In genomic region chr8:94771941-94772670, GRCm38 (mm10) we compare ENCODE assay signal across 8 mouse cellular contexts. TPM values are rescaled to one million over a fixed set of nuclear protein-coding genes. Genes with fewer than 3 reads are reported as not detected.
A peak's percentile ranks its signal among the peaks of the same experiment; 100 is the strongest.
DNase-seq lines count a peak whose midpoint lies in the region; ATAC-seq lines count a peak whose summit lies in the region.

Gene Cx3cl1, plus strand, starts transcription at chr8:94772009.

- H3K9ac ChIP-seq in hindbrain, embryonic 16.5 days (ENCODE audit: low read depth, low read length), result peak within 1 kb of the TSS; percentile 78

- peak within 1 kb of the TSS; percentile 68 for H3K27ac ChIP-seq in hindbrain, embryonic 16.5 days (ENCODE audit: low read depth, low read length)

- peak; percentile 87 for ATAC-seq in hindbrain, embryonic 16.5 days

- peak within 1 kb of the TSS; percentile 71 for H3K4me2 ChIP-seq in hindbrain, embryonic 16.5 days (ENCODE audit: low read length)

- WGBS in hindbrain, embryonic 16.5 days, result 1% methylated on average over 37 of the region's 38 CpGs

- H3K36me3 ChIP-seq in hindbrain, embryonic 16.5 days (ENCODE audit: control insufficient read depth, insufficient read depth, low read length), result no peaks in the 10 kb centered on the region

- H3K4me3 ChIP-seq in hindbrain, embryonic 16.5 days (ENCODE audit: low read length), result peak within 1 kb of the TSS; percentile 52

- H3K27me3 ChIP-seq in hindbrain, embryonic 16.5 days (replicated peaks; ENCODE audit: control insufficient read depth, insufficient read depth, low read length), result no peaks in the 10 kb centered on the region

- no peaks in the 10 kb centered on the region for H3K9me3 ChIP-seq in hindbrain, embryonic 16.5 days (ENCODE audit: control insufficient read depth, low read length)

- peaks cover 27% of the 10 kb centered on the region for H3K4me1 ChIP-seq in hindbrain, embryonic 16.5 days (ENCODE audit: control insufficient read depth, insufficient read depth, low read depth, low read length)

- peak; percentile 87 to 91 for DNase-seq in adrenal gland, adult 18-20 months (ENCODE audit: low spot score in 2 of 2)
- DNase-seq in embryo, embryonic 10 days (ENCODE audit: low spot score), result peak; percentile 85
- DNase-seq in gastrocnemius, postnatal 10 days, result peak; percentile 52
- DNase-seq in left cerebral cortex, adult 18-20 months (ENCODE audit: low spot score in 2 of 2), result peak; percentile 90 to 94
- DNase-seq in lung, postnatal 25 days (ENCODE audit: low spot score), result peak; percentile 90
- DNase-seq in right cerebral cortex, postnatal 14 days, result peak; percentile 86
- DNase-seq in adipocyte (ENCODE audit: low spot score), result no peak

RNA-seq across cellular contexts. Expression of gene Cx3cl1, which starts in this region (rescaled TPM):
- 10 to 100 TPM; 31.3 to 35.4 TPM for total RNA-seq in adrenal gland, adult 18-20 months (2021)
- 1 to 10 TPM; 1.2 to 2.4 TPM for total RNA-seq in gastrocnemius, postnatal 10 days (2021)
- polyA plus RNA-seq in hindbrain, embryonic 16.5 days (2015; fragmentation: Nextera tagmentation; extraction: Ambion mirVana), result 61.2 and 62.0 TPM in 2 replicates
- total RNA-seq in left cerebral cortex, adult 18-20 months (2021), result 100 to 1,000 TPM; 569 to 570 TPM

Comparison
In these comparisons a context has a peak if more than half of its experiments do, and no peak if none do; other contexts are left out.
1. RNA of gene Cx3cl1 (total RNA-seq): 569 to 570 TPM in left cerebral cortex, adult 18-20 months; 31.3 to 35.4 TPM in adrenal gland, adult 18-20 months and 1.2 to 2.4 TPM in gastrocnemius, postnatal 10 days; every median in the first group is over 10 times any median in the second.